Mouse (Mus musculus) heart, embryonic 11.5 days (tissue): ENCODE measurements around the gene Ddx10. TPM values are rescaled to one million over a fixed set of nuclear protein-coding genes. Genes with fewer than 3 reads are reported as not detected.

Source experiments
- ATAC-seq: fragments of 200-750 bp; cut with Nextera tagmentation; replicated peaks from 2 replicates; pipeline ENCODE4 v1.8.0; 2017; ENCODE audit warnings: moderate library complexity; ENCODE audit not compliant: insufficient number of reproducible peaks, low FRiP score, low TSS enrichment
- H3K27ac ChIP-seq: fragments of 300-500 bp; sonication (generic); 2 replicates; pipeline ENCODE4 v1.5.1; 2014; ENCODE audit warnings: mild to moderate bottlenecking, low read depth, low read length
- H3K27me3 ChIP-seq: fragments of 300-500 bp; sonication (generic); 2 replicates; pipeline ENCODE4 v1.6.1; 2014; ENCODE audit warnings: mild to moderate bottlenecking, low read length, mixed read lengths; ENCODE audit not compliant: control insufficient read depth, insufficient read depth
- H3K36me3 ChIP-seq: fragments of 300-500 bp; sonication (generic); 2 replicates; pipeline ENCODE4 v1.6.1; 2014; ENCODE audit warnings: mild to moderate bottlenecking, low read length, moderate library complexity, mixed read lengths; ENCODE audit not compliant: control insufficient read depth, insufficient read depth
- H3K4me1 ChIP-seq: fragments of 300-500 bp; sonication (generic); 2 replicates; pipeline ENCODE4 v1.6.1; 2014; ENCODE audit warnings: low read length; ENCODE audit not compliant: control insufficient read depth, insufficient read depth
- H3K4me2 ChIP-seq: fragments of 300-500 bp; sonication (generic); 2 replicates; pipeline ENCODE4 v1.6.1; 2014; ENCODE audit warnings: mild to moderate bottlenecking, moderate library complexity
- H3K4me3 ChIP-seq: fragments of 300-500 bp; sonication (generic); 2 replicates; pipeline ENCODE4 v1.5.1; 2014; ENCODE audit warnings: low read depth, low read length
- H3K9ac ChIP-seq: fragments of 300-500 bp; sonication (generic); 2 replicates; pipeline ENCODE4 v1.6.1; 2014; ENCODE audit warnings: mild to moderate bottlenecking, low read depth, low read length, moderate library complexity
- H3K9me3 ChIP-seq: fragments of 300-500 bp; sonication (generic); replicated peaks from 2 replicates; pipeline ENCODE4 v1.6.1; 2016; ENCODE audit warnings: low read length; ENCODE audit not compliant: control insufficient read depth
- WGBS: fragments of 180-500 bp; shearing (Covaris S2); extraction: QIAGEN DNeasy Blood & Tissue Kit; methylation state at CpG from one replicate; pipeline ENCODE4 v1.1.7; 2014; ENCODE audit not compliant: insufficient replicate concordance; 5-methylcytosine and 5-hydroxymethylcytosine counted together
- polyA plus RNA-seq: library from polyadenylated mRNA; unstranded; fragments of >200 nt; fragmentation: Nextera tagmentation; extraction: Ambion mirVana; gene quantifications from 2 replicates; pipeline ENCODE4 v1.2.1, GENCODE M21; 2014

The Ddx10 gene
- polyA plus RNA-seq, result 19.5 and 22.1 TPM in 2 replicates

- peak; percentile 99 for ATAC-seq
- Histone ChIP-seq H3K4me1 (peaks cover 4% of the 10 kb centered on the region), H3K4me2 (peak within 1 kb of the TSS; percentile 97), H3K27ac (no peak within 1 kb of the TSS), H3K4me3 (peak within 1 kb of the TSS; percentile 57), H3K9me3 (no peaks in the 10 kb centered on the region), H3K9ac (peak within 1 kb of the TSS; percentile 56), H3K36me3 (no peaks in the 10 kb centered on the region), H3K27me3 (no peaks in the 10 kb centered on the region)
- under 1% methylated on average over 35 of the region's 35 CpGs for whole genome bisulfite sequencing
These were observed at the start of gene Ddx10 for GRCm38 (mm10) chr9:53247953-53248397. Gene Ddx10, minus strand, starts transcription at chr9:53248053.

GRCm38 (mm10) chr9:53292833-53293232 is 45.0 kb upstream of the Ddx10 start:
- H3K4me1 ChIP-seq, result no peaks in the 10 kb centered on the region
- no peak overlapping the region for H3K27ac ChIP-seq
- no peak overlapping the region for H3K9ac ChIP-seq
- H3K36me3 ChIP-seq, result no peaks in the 10 kb centered on the region
- no peaks in the 10 kb centered on the region for H3K9me3 ChIP-seq
- no peak overlapping the region for H3K4me3 ChIP-seq
- no peaks in the 10 kb centered on the region for H3K27me3 ChIP-seq
- H3K4me2 ChIP-seq, result no peak overlapping the region
- no peak for ATAC-seq

GRCm38 (mm10) chr9:53290006-53290405 is 42.2 kb upstream of the Ddx10 start:
- Histone ChIP-seq H3K27me3 (no peaks in the 10 kb centered on the region; the same call in 1 of the 2 replicates), H3K4me3 (no peak overlapping the region), H3K9me3 (no peaks in the 10 kb centered on the region), H3K4me1 (no peaks in the 10 kb centered on the region), H3K9ac (no peak overlapping the region), H3K27ac (no peak overlapping the region), H3K36me3 (no peaks in the 10 kb centered on the region), H3K4me2 (no peak overlapping the region)
- 71% methylated on average over 3 of the region's 3 CpGs for WGBS
- ATAC-seq, result no peak

GRCm38 (mm10) chr9:53286793-53287192 is 38.9 kb upstream of the Ddx10 start:
- Histone ChIP-seq H3K36me3 (no peaks in the 10 kb centered on the region), H3K9me3 (no peaks in the 10 kb centered on the region), H3K4me1 (no peaks in the 10 kb centered on the region), H3K27ac (no peak overlapping the region), H3K27me3 (no peaks in the 10 kb centered on the region; the same call in 1 of the 2 replicates), H3K4me3 (no peak overlapping the region), H3K9ac (no peak overlapping the region), H3K4me2 (no peak overlapping the region)
- WGBS, result 85% methylated on average over 6 of the region's 6 CpGs
- ATAC-seq, result no peak

GRCm38 (mm10) chr9:53278997-53279396 is 31.1 kb upstream of the Ddx10 start:
- Histone ChIP-seq H3K9me3 (no peaks in the 10 kb centered on the region), H3K27ac (no peak overlapping the region), H3K36me3 (no peaks in the 10 kb centered on the region), H3K4me2 (no peak overlapping the region), H3K4me3 (no peak overlapping the region), H3K4me1 (no peaks in the 10 kb centered on the region), H3K27me3 (no peaks in the 10 kb centered on the region), H3K9ac (no peak overlapping the region)
- WGBS, result 86% methylated on average over 2 of the region's 2 CpGs
- ATAC-seq, result no peak

- ATAC-seq, result no peak
- Histone ChIP-seq H3K27me3 (no peaks in the 10 kb centered on the region), H3K36me3 (no peaks in the 10 kb centered on the region), H3K4me3 (no peak overlapping the region), H3K9me3 (no peaks in the 10 kb centered on the region), H3K4me1 (no peaks in the 10 kb centered on the region), H3K4me2 (no peak overlapping the region), H3K27ac (no peak overlapping the region), H3K9ac (no peak overlapping the region)
- WGBS, result 85% methylated on average over 1 of the region's 1 CpGs
These were observed 28.5 kb upstream of the Ddx10 start for GRCm38 (mm10) chr9:53276381-53276780.

- Histone ChIP-seq H3K4me3 (no peak overlapping the region), H3K36me3 (no peaks in the 10 kb centered on the region), H3K9me3 (no peaks in the 10 kb centered on the region), H3K27me3 (no peaks in the 10 kb centered on the region), H3K4me1 (no peaks in the 10 kb centered on the region), H3K9ac (no peak overlapping the region), H3K27ac (no peak overlapping the region), H3K4me2 (no peak overlapping the region)
- no peak for ATAC-seq
- 88% methylated on average over 4 of the region's 4 CpGs for WGBS
These were observed 24.9 kb upstream of the Ddx10 start for GRCm38 (mm10) chr9:53272714-53273113.

- Histone ChIP-seq H3K4me2 (no peak overlapping the region), H3K27ac (no peak overlapping the region), H3K9ac (no peak overlapping the region), H3K4me3 (no peak overlapping the region), H3K9me3 (no peaks in the 10 kb centered on the region), H3K27me3 (no peaks in the 10 kb centered on the region), H3K36me3 (no peaks in the 10 kb centered on the region), H3K4me1 (no peaks in the 10 kb centered on the region)
- 63% methylated on average over 5 of the region's 5 CpGs for WGBS
- ATAC-seq, result no peak
These were observed 24.4 kb upstream of the Ddx10 start for GRCm38 (mm10) chr9:53272207-53272606.

- H3K36me3 ChIP-seq, result no peaks in the 10 kb centered on the region
- H3K4me1 ChIP-seq, result no peaks in the 10 kb centered on the region
- H3K9ac ChIP-seq, result no peak overlapping the region
- no peak overlapping the region for H3K4me3 ChIP-seq
- no peaks in the 10 kb centered on the region for H3K9me3 ChIP-seq
- WGBS, result 63% methylated on average over 5 of the region's 5 CpGs
- no peak overlapping the region for H3K4me2 ChIP-seq
- no peak for ATAC-seq
- H3K27me3 ChIP-seq, result no peaks in the 10 kb centered on the region
- H3K27ac ChIP-seq, result no peak overlapping the region
These were observed 23.6 kb upstream of the Ddx10 start for GRCm38 (mm10) chr9:53271281-53272022.
